Mouse (Mus musculus) gastrocnemius, adult 2 months (tissue): ENCODE data around the gene Uqcrh. TPM values are rescaled to one million over a fixed set of nuclear protein-coding genes. Genes with fewer than 3 reads are reported as not detected.

Experiments
- DNase-seq: peaks from one replicate; pipeline ENCODE4 v3.0.0; 2022
- H3K27ac ChIP-seq: fragments of 200-600 bp; 2 replicates; pipeline ENCODE4 v1.8.1; 2022; ENCODE audit warnings: mild to moderate bottlenecking
- H3K4me3 ChIP-seq: fragments of 200-600 bp; 2 replicates; pipeline ENCODE4 v1.8.1; 2022; ENCODE audit warnings: mild to moderate bottlenecking, moderate library complexity
- CTCF ChIP-seq: fragments of 200-600 bp; IDR thresholded peaks from 2 replicates; pipeline ENCODE4 v1.8.1; 2022; ENCODE audit warnings: antibody characterized with exemption, mild to moderate bottlenecking, moderate library complexity
- intact Hi-C: fragments of 180-260 bp; cut with DNase I; formaldehyde crosslinking; loops from one replicate; pipeline ENCODE4 v1.15.1; 2025
- total RNA-seq, 2 experiments: library from RNA; stranded (reverse); gene quantifications; 2 replicates each; pipeline ENCODE4 v1.2.3; 2021

Gene Uqcrh
- total RNA-seq, 2 experiments from 2014 or later: 765 to 991 TPM

DNA sequence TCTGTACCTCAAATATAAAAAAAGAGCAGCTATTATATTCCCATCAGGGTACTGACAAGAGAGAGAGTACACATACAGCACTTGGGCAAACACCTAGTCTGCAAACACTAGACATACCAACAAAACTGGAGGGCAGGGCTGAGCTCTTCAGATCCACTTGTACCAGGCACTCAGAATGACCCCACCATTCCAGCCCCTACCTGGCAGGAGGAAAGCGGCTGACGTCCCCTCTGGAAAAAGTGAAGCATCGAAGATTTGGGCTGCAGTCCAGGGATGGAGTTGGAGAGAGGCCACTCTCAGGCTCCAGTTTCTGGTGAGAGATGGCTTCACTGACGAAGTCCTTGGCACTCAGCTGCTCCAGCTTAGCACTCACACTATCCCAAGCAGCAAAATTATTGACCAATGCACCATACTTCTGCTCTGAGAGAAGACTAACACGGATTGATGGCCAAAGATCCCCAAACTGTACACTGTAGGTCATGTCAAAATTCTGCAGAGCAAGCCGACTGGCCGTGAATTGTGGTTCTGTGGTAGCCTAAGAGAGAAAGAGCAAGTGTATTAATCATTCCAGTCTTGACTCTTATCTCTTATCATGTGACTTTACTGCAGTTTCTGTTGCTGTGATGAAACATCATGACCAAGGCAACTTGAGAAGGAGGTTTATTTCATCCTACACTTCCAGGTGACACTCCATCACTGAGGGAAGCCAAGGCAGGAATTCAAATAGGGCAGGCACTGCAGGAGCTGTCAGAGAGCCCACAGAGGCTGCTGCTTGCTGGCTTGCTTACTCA is 26.5 kb downstream of the Uqcrh start:
- DNase-seq: peak; percentile 71
- Histone ChIP-seq H3K4me3 (no peak overlapping the region), H3K27ac (peak overlapping the region; percentile 43)
- intact Hi-C loops: no loop called here
- TF ChIP-seq CTCF: no peak

GRCm38 (mm10) chr4:116047681-116048080 is 27.2 kb downstream of the Uqcrh start:
- Histone ChIP-seq H3K27ac (no peak overlapping the region; the same call in 1 of the 2 replicates), H3K4me3 (no peak overlapping the region)
- no peak for TF ChIP-seq CTCF
- intact Hi-C loops: no loop called here
- DNase-seq: no peak

GRCm38 (mm10) chr4:116046604-116047003 is 28.3 kb downstream of the Uqcrh start:
- intact Hi-C loops: no loop called here
- no peak overlapping the region for H3K4me3 ChIP-seq
- DNase-seq: no peak
- no peak overlapping the region for H3K27ac ChIP-seq
- TF ChIP-seq CTCF: no peak

DNA sequence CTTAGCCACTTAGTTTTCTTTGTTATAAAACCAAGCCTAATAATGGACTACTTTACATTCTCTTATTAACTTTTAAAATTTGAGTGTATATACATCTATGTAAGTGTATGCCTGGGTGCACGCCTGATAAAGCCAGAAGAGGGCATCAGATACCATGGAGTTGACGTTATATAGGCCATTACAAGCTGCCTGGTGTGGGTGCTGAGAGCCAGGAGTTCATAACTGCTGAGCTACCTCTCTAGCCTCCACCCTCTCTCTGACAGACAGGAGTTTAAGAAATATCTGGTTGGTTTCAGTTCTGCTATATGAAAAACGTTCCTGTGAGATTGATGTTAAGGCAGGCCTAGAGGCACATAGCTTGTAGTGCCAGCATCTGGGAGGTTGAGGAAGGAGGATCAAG is 32.7 kb downstream of the Uqcrh start:
- intact Hi-C loops: no loop called here
- no peak for DNase-seq
- Histone ChIP-seq H3K4me3 (no peak overlapping the region), H3K27ac (no peak overlapping the region)
- peak; percentile 8; the same call in 1 of the 2 replicates for TF ChIP-seq CTCF

GRCm38 (mm10) chr4:116040466-116040865 is 34.4 kb downstream of the Uqcrh start:
- intact Hi-C loops: no loop called here
- TF ChIP-seq CTCF: no peak
- Histone ChIP-seq H3K27ac (no peak overlapping the region), H3K4me3 (no peak overlapping the region)
- DNase-seq: no peak

DNA sequence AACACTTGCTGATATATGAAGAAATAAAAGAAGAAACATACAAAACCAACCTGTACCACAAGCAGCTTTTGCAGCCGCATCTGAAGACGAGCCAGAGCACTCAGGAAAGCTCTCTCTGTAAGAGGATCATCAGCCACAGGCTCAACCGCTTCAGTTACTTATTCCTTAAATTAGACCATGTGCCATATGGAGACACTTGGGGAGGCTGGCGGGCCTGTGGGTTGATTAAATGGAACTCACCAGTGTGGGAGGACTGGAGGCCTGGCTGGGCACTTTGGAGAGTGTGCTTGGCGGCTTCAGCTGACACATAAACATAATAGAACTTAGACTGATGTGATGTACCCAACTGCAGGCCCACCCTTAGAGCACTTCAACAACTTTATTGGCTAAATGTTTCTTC is 41.5 kb downstream of the Uqcrh start:
- Histone ChIP-seq H3K4me3 (no peak overlapping the region), H3K27ac (no peak overlapping the region)
- no peak for TF ChIP-seq CTCF
- no peak for DNase-seq
- intact Hi-C loops: no loop called here

DNA sequence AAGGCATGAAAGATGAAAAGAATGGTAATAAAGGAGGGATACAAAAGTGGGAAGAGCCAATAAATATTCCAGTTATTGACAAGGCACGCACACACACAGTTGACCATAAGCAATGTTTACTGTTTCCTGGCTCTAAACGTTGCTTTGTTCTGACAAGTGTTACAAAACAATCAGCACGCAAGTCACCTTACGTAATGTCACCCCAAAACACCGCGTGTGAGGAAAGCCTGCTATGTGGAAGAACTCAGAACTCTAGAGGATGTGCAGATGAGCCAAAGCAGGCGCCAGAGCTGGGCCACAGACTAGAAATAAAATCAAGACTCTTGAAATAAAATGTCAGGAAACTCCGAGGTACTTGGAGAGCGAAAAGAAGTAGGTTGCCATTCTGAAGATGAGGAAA is 42.0 kb downstream of the Uqcrh start:
- H3K27ac ChIP-seq: no peak overlapping the region
- intact Hi-C loops: no loop called here
- no peak for DNase-seq
- TF ChIP-seq CTCF: no peak
- H3K4me3 ChIP-seq: no peak overlapping the region

- no peak for TF ChIP-seq CTCF
- DNase-seq: no peak
- intact Hi-C loops: no loop called here
- Histone ChIP-seq H3K27ac (peak within 1 kb of the TSS; percentile 31; the same call in 1 of the 2 replicates), H3K4me3 (peak within 1 kb of the TSS; percentile 81)
Observed at GRCm38 (mm10) chr4:116017902-116018746, 56.7 kb downstream of the Uqcrh start, which contains the start of gene Faah. Gene Faah (minus strand): TSS chr4:116017926.

DNA sequence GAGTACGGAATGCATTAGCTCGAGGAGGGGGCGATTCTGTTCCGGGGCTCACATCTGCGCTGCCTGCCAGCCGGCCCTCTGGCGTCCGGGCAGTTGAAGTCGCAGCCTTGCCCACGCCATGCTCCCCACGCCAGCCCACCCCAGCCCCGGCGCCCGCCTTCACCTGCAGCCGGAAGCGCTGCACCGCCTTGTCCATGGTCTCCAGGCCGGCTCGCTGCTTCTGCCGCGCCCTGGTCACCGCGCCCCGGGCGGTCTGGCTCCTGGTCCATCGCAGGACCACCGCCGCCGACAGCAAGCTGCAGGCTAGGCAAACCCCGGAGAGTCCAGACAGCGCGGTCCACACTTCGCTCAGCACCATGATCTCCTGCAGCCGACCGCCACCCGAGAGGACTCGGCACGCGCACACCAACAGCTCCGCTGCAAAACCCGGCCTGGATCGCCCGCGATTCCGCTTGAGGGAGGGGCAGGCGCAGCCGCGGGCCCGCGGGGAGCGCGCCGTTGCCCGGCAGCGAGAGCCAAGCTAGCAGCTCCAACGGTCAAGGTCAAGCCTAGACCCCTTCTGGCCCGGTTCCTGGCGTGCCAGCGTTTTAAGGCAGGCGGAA is 57.5 kb downstream of the Uqcrh start:
- intact Hi-C loops: no loop called here
- H3K4me3 ChIP-seq: peak overlapping the region; percentile 81
- TF ChIP-seq CTCF: no peak
- H3K27ac ChIP-seq: peak overlapping the region; percentile 31; the same call in 1 of the 2 replicates
- DNase-seq: peak; percentile 70

Other genes with a start within 250 kb of the Uqcrh start
- gene Mob3c, start 247.0 kb downstream of the Uqcrh start, total RNA-seq: 1 to 10 TPM; 2.3 to 4.0 TPM
- 10 to 100 TPM; 24.4 to 28.0 TPM for gene Mknk1, start 235.9 kb downstream of the Uqcrh start, total RNA-seq
- gene Kncn, start 190.7 kb downstream of the Uqcrh start, total RNA-seq: not detected
- gene 6430628N08Rik, start 184.4 kb downstream of the Uqcrh start, total RNA-seq: not detected
- gene Dmbx1, start 135.1 kb downstream of the Uqcrh start, total RNA-seq: not detected
- under 1 TPM; 0.20 to 0.22 TPM for gene Faah, start 57.1 kb downstream of the Uqcrh start, total RNA-seq
- gene Nsun4, start 21.2 kb downstream of the Uqcrh start, total RNA-seq: 10 to 100 TPM; 12.3 to 16.9 TPM
- 10 to 100 TPM; 21.2 to 22.1 TPM for gene Lrrc41, start 198 bp upstream of the Uqcrh start, total RNA-seq
- under 1 TPM; 0.23 to 0.36 TPM for gene Rad54l, start 48.6 kb upstream of the Uqcrh start, total RNA-seq
- 10 to 100 TPM; 47.9 to 50.7 TPM for gene Pomgnt1, start 48.8 kb upstream of the Uqcrh start, total RNA-seq
- gene Lurap1, start 76.3 kb upstream of the Uqcrh start, total RNA-seq: 1 to 10 TPM; 4.9 to 6.9 TPM
- gene Tspan1, start 92.5 kb upstream of the Uqcrh start, total RNA-seq: under 1 TPM in 1 of 2 experiments, not detected in 1; 0.17 TPM
- not detected for gene 1700042G07Rik, start 98.3 kb upstream of the Uqcrh start, total RNA-seq
- under 1 TPM in 1 of 2 experiments, not detected in 1; 0.47 TPM for gene Gm49337, start 98.3 kb upstream of the Uqcrh start, total RNA-seq
- 1 to 10 TPM; 5.6 to 7.3 TPM for gene Pik3r3, start 146.5 kb upstream of the Uqcrh start, total RNA-seq